Mouse (Mus musculus) hindbrain, embryonic 11.5 days (tissue): ENCODE measurements at regions not wholly inside any gene's neighbourhood (a gene's known extent, or its start where the extent isn't known, plus 50 kb on each side); places are given as distances from the start of the nearest gene placed in this dataset.
A peak's percentile ranks its signal among the peaks of the same experiment; 100 is the strongest.

Source experiments
- ATAC-seq: fragments of 200-750 bp; cut with Nextera tagmentation; 2 replicates; pipeline ENCODE4 v1.8.0; 2017; ENCODE audit warnings: mild to moderate bottlenecking, moderate TSS enrichment, moderate library complexity; ENCODE audit not compliant: low FRiP score
- DNase-seq: peaks from one replicate; pipeline ENCODE4 v3.0.0-alpha.2; 2015; ENCODE audit warnings: low spot score
- H3K27ac ChIP-seq: fragments of 300-500 bp; sonication (generic); 2 replicates; pipeline ENCODE4 v1.5.1; 2014; ENCODE audit warnings: mild to moderate bottlenecking, low read depth, low read length
- H3K27me3 ChIP-seq: fragments of 300-500 bp; sonication (generic); 2 replicates; pipeline ENCODE4 v1.6.1; 2014; ENCODE audit warnings: mild to moderate bottlenecking, low read length, moderate library complexity, mixed read lengths; ENCODE audit not compliant: control insufficient read depth, insufficient read depth
- H3K36me3 ChIP-seq: fragments of 300-500 bp; sonication (generic); 2 replicates; pipeline ENCODE4 v1.6.1; 2014; ENCODE audit warnings: mild to moderate bottlenecking, low read length, moderate library complexity, mixed read lengths; ENCODE audit not compliant: control insufficient read depth, insufficient read depth
- H3K4me1 ChIP-seq: fragments of 300-500 bp; sonication (generic); replicated peaks from 2 replicates; pipeline ENCODE4 v1.6.1; 2014; ENCODE audit warnings: low read length, mixed read lengths; ENCODE audit not compliant: control insufficient read depth, insufficient read depth
- H3K4me2 ChIP-seq: fragments of 300-500 bp; sonication (generic); replicated peaks from 2 replicates; pipeline ENCODE4 v1.6.1; 2014; ENCODE audit warnings: mild to moderate bottlenecking, low read depth, low read length
- H3K4me3 ChIP-seq: fragments of 300-500 bp; sonication (generic); 2 replicates; pipeline ENCODE4 v1.5.1; 2014; ENCODE audit warnings: low read depth, low read length
- H3K9ac ChIP-seq: fragments of 300-500 bp; sonication (generic); 2 replicates; pipeline ENCODE4 v1.6.1; 2014; ENCODE audit warnings: low read depth, low read length
- H3K9me3 ChIP-seq: fragments of 300-500 bp; sonication (generic); 2 replicates; pipeline ENCODE4 v1.6.1; 2016; ENCODE audit warnings: low read length; ENCODE audit not compliant: control insufficient read depth
- WGBS: fragments of 180-500 bp; shearing (Covaris S2); extraction: QIAGEN DNeasy Blood & Tissue Kit; methylation state at CpG from one replicate; pipeline ENCODE4 v1.1.7; 2014; 5-methylcytosine and 5-hydroxymethylcytosine counted together

GRCm38 (mm10) chr6:101904234-101905028, 526.7 kb upstream of the Pdzrn3 start:
- H3K4me3 ChIP-seq: no peak overlapping the region
- H3K27me3 ChIP-seq: no peaks in the 10 kb centered on the region
- H3K9ac ChIP-seq: no peak overlapping the region
- DNase-seq (no peak), ATAC-seq (no peak)
- H3K27ac ChIP-seq: no peak overlapping the region
- 80% methylated on average over 2 of the region's 2 CpGs for WGBS
- no peaks in the 10 kb centered on the region for H3K36me3 ChIP-seq
- H3K4me2 ChIP-seq: no peak overlapping the region
- no peaks in the 10 kb centered on the region for H3K4me1 ChIP-seq
- H3K9me3 ChIP-seq: no peaks in the 10 kb centered on the region

GRCm38 (mm10) chr6:101902276-101902675, 524.6 kb upstream of the Pdzrn3 start:
- Histone ChIP-seq H3K27me3 (no peaks in the 10 kb centered on the region), H3K4me1 (no peaks in the 10 kb centered on the region), H3K4me3 (no peak overlapping the region), H3K36me3 (no peaks in the 10 kb centered on the region), H3K27ac (no peak overlapping the region), H3K4me2 (no peak overlapping the region), H3K9ac (no peak overlapping the region), H3K9me3 (no peaks in the 10 kb centered on the region)
- ATAC-seq (no peak), DNase-seq (no peak)
- 75% methylated on average over 2 of the region's 2 CpGs for WGBS

GRCm38 (mm10) chr6:101898544-101898943, 520.8 kb upstream of the Pdzrn3 start:
- Histone ChIP-seq H3K4me1 (no peaks in the 10 kb centered on the region), H3K36me3 (no peaks in the 10 kb centered on the region), H3K4me2 (no peak overlapping the region), H3K4me3 (no peak overlapping the region), H3K27ac (no peak overlapping the region), H3K27me3 (no peaks in the 10 kb centered on the region), H3K9me3 (no peaks in the 10 kb centered on the region), H3K9ac (no peak overlapping the region)
- ATAC-seq (no peak), DNase-seq (no peak)
- WGBS: 71% methylated on average over 4 of the region's 4 CpGs

GRCm38 (mm10) chr6:101890655-101891054, 513.0 kb upstream of the Pdzrn3 start:
- Histone ChIP-seq H3K4me2 (no peak overlapping the region), H3K36me3 (no peaks in the 10 kb centered on the region), H3K27ac (no peak overlapping the region), H3K27me3 (no peaks in the 10 kb centered on the region), H3K9me3 (no peaks in the 10 kb centered on the region), H3K4me3 (no peak overlapping the region), H3K4me1 (no peaks in the 10 kb centered on the region), H3K9ac (no peak overlapping the region)
- no peak for ATAC-seq
- no peak for DNase-seq

- H3K4me1 ChIP-seq: no peaks in the 10 kb centered on the region
- H3K36me3 ChIP-seq: no peaks in the 10 kb centered on the region
- H3K27ac ChIP-seq: no peak overlapping the region
- no peak overlapping the region for H3K4me2 ChIP-seq
- no peaks in the 10 kb centered on the region for H3K9me3 ChIP-seq
- H3K9ac ChIP-seq: no peak overlapping the region
- WGBS: 25% methylated on average over 4 of the region's 4 CpGs
- peak; percentile 30 for DNase-seq
- no peaks in the 10 kb centered on the region for H3K27me3 ChIP-seq
- H3K4me3 ChIP-seq: no peak overlapping the region
- ATAC-seq: peak; percentile 84
Observed at GRCm38 (mm10) chr6:101882938-101883337, 505.2 kb upstream of the Pdzrn3 start.

- Histone ChIP-seq H3K4me2 (no peak overlapping the region), H3K27me3 (no peaks in the 10 kb centered on the region), H3K27ac (no peak overlapping the region), H3K9me3 (no peaks in the 10 kb centered on the region), H3K36me3 (no peaks in the 10 kb centered on the region), H3K4me3 (no peak overlapping the region), H3K4me1 (no peaks in the 10 kb centered on the region), H3K9ac (no peak overlapping the region)
- ATAC-seq: no peak
- DNase-seq: no peak
- 68% methylated on average over 1 of the region's 1 CpGs for WGBS
Observed at GRCm38 (mm10) chr6:101874894-101875293, 497.2 kb upstream of the Pdzrn3 start.

- Histone ChIP-seq H3K27ac (no peak overlapping the region), H3K4me2 (no peak overlapping the region), H3K9me3 (no peaks in the 10 kb centered on the region), H3K4me1 (no peaks in the 10 kb centered on the region), H3K27me3 (no peaks in the 10 kb centered on the region), H3K36me3 (no peaks in the 10 kb centered on the region), H3K4me3 (no peak overlapping the region), H3K9ac (no peak overlapping the region)
- 67% methylated on average over 5 of the region's 5 CpGs for WGBS
- ATAC-seq: no peak
- no peak for DNase-seq
Observed at GRCm38 (mm10) chr6:101858895-101859294, 481.2 kb upstream of the Pdzrn3 start.

- Histone ChIP-seq H3K27me3 (no peaks in the 10 kb centered on the region), H3K36me3 (no peaks in the 10 kb centered on the region), H3K9me3 (no peaks in the 10 kb centered on the region), H3K9ac (no peak overlapping the region), H3K4me2 (no peak overlapping the region), H3K4me3 (no peak overlapping the region), H3K27ac (no peak overlapping the region), H3K4me1 (no peaks in the 10 kb centered on the region)
- WGBS: 94% methylated on average over 4 of the region's 4 CpGs
- DNase-seq (no peak), ATAC-seq (no peak)
Observed at GRCm38 (mm10) chr6:101840695-101841094, 463.0 kb upstream of the Pdzrn3 start.

- no peaks in the 10 kb centered on the region for H3K27me3 ChIP-seq
- H3K4me2 ChIP-seq: no peak overlapping the region
- no peak overlapping the region for H3K27ac ChIP-seq
- H3K9ac ChIP-seq: no peak overlapping the region
- H3K4me3 ChIP-seq: no peak overlapping the region
- ATAC-seq (no peak), DNase-seq (no peak)
- no peaks in the 10 kb centered on the region for H3K36me3 ChIP-seq
- H3K4me1 ChIP-seq: no peaks in the 10 kb centered on the region
- H3K9me3 ChIP-seq: no peaks in the 10 kb centered on the region
- WGBS: 66% methylated on average over 6 of the region's 6 CpGs
Observed at GRCm38 (mm10) chr6:101837563-101837962, 459.9 kb upstream of the Pdzrn3 start.
